Mouse (Mus musculus) liver, postnatal 0 days (tissue): ENCODE data around the gene Gdpd5.
A peak's percentile ranks its signal among the peaks of the same experiment; 100 is the strongest.

Experiments used
- CTCF ChIP-seq: sonication (generic); IDR thresholded peaks from 2 replicates; pipeline ENCODE4 v1.5.1; 2016; ENCODE audit warnings: antibody characterized with exemption, low read depth
- EP300 ChIP-seq: IDR thresholded peaks from 2 replicates; pipeline ENCODE4 v1.6.1; 2016; ENCODE audit warnings: antibody characterized with exemption, low read depth, mild to moderate bottlenecking

DNA sequence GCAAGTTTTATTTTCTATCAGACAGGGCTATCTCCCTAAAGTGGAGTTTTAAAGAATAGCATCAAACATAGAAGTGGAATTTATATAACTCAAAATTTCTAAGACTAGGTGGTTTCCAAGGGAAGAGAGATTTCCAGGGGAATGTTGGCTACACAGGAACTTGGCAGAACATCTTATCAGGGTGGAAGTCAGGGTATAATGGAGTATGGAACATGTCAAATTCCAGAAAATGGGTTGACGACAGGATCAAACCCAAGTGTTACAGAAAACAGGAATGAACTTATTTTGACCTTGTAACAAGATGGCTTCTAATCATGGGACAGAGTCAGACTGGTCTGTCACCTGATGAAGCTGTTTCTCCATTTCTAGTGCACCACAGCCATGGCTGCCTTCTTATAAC, 103.5 kb downstream of the Gdpd5 start:
- TF ChIP-seq CTCF (no peak), EP300 (peak; percentile 58)
